Comparison of ENCODE assay signal across 8 mouse cellular contexts in genomic region chr10:69212542-69213440, GRCm38 (mm10). TPM values are rescaled to one million over a fixed set of nuclear protein-coding genes. Genes with fewer than 3 reads are reported as not detected.
DNase-seq lines count a peak whose midpoint lies in the region; ATAC-seq and TF ChIP-seq lines count a peak whose summit lies in the region.

A930033H14Rik (minus strand) TSS chr10:69213098.

- intact Hi-C loops in gastrocnemius, adult 2 months (cut with DNase I), result loop anchor here (2.0 to 10.0 kb wide), 3 partner anchors 26 to 92 kb away; no protein-coding TSS in a partner anchor

- peaks cover 17% of the 10 kb centered on the region for H3K4me1 ChIP-seq in hindbrain, embryonic 16.5 days (ENCODE audit: control insufficient read depth, insufficient read depth, low read depth, low read length)

- H3K36me3 ChIP-seq in hindbrain, embryonic 16.5 days (ENCODE audit: control insufficient read depth, insufficient read depth, low read length), result no peaks in the 10 kb centered on the region

- no peaks in the 10 kb centered on the region for H3K27me3 ChIP-seq in Patski
- H3K27me3 ChIP-seq in hindbrain, embryonic 16.5 days (replicated peaks; ENCODE audit: control insufficient read depth, insufficient read depth, low read length), result no peaks in the 10 kb centered on the region

- peak within 1 kb of the TSS; percentile 97 for H3K9ac ChIP-seq in hindbrain, embryonic 16.5 days (ENCODE audit: low read depth, low read length)

- DNase-seq in Patski (ENCODE audit: low read depth, low spot score), result no peak
- DNase-seq in cerebellum, postnatal 36 days, result peak; percentile 64 to 66
- peak; percentile 96 for DNase-seq in gastrocnemius, adult 2 months
- peak; percentile 62 to 74 for DNase-seq in left cerebral cortex, adult 18-20 months (ENCODE audit: low spot score in 2 of 2)
- DNase-seq in lung, postnatal 4 days, result peak; percentile 88 to 92
- peak; percentile 82 for DNase-seq in retina, embryonic 14.5 days (ENCODE audit: low spot score)
- DNase-seq in thymus, postnatal 25 days, result peak; percentile 44

- WGBS in hindbrain, embryonic 16.5 days, result under 1% methylated on average over 47 of the region's 84 CpGs

- H3K27ac ChIP-seq in gastrocnemius, adult 2 months, result peak within 1 kb of the TSS; percentile 100
- peak within 1 kb of the TSS; percentile 97 for H3K27ac ChIP-seq in hindbrain, embryonic 16.5 days (ENCODE audit: low read depth, low read length)

- ATAC-seq in Patski, result peak; percentile 88
- ATAC-seq in hindbrain, embryonic 16.5 days, result peak; percentile 93

- peak within 1 kb of the TSS; percentile 92 for H3K4me3 ChIP-seq in gastrocnemius, adult 2 months
- H3K4me3 ChIP-seq in hindbrain, embryonic 16.5 days (ENCODE audit: low read length), result peak within 1 kb of the TSS; percentile 81

- no peak for TF ChIP-seq CTCF in Patski (IDR thresholded peaks at IDR 0.05)
- no peak for TF ChIP-seq CTCF in gastrocnemius, adult 2 months (IDR thresholded peaks at IDR 0.05)

- peaks cover 2% of the 10 kb centered on the region; the same call in 1 of the 2 replicates for H3K9me3 ChIP-seq in hindbrain, embryonic 16.5 days (ENCODE audit: control insufficient read depth, low read length)

- peak within 1 kb of the TSS; percentile 95 for H3K4me2 ChIP-seq in hindbrain, embryonic 16.5 days (ENCODE audit: low read length)

- in situ Hi-C loops in Patski (cut with MboI; ENCODE audit: low pct_unique_long_range_greater_than_20kb), result no loop called here

- POLR2A ChIA-PET in Patski (lab: Charles Lee), result interaction anchor here (0.5 to 1.3 kb wide), 2 partner anchors 41 to 50 kb away, joined by 3 to 4 read pairs; no protein-coding TSS in a partner anchor

- CTCF ChIA-PET in Patski (lab: Charles Lee), result no interaction called here

RNA-seq across cellular contexts. Expression of gene A930033H14Rik, which starts in this region (rescaled TPM):
- 6.8 TPM for polyA plus RNA-seq in Patski (2021)
- total RNA-seq in gastrocnemius, adult 2 months (2021), result 1 to 10 TPM; 3.4 to 5.1 TPM
- polyA plus RNA-seq in hindbrain, embryonic 16.5 days (2015; fragmentation: Nextera tagmentation; extraction: Ambion mirVana), result 1.2 and 1.8 TPM in 2 replicates
- 1 to 10 TPM; 1.9 to 3.0 TPM for total RNA-seq in left cerebral cortex, adult 18-20 months (2021)
